Mouse (Mus musculus) hindbrain, embryonic 13.5 days (tissue): ENCODE results near the gene Rnf128. TPM values are rescaled to one million over a fixed set of nuclear protein-coding genes. Genes with fewer than 3 reads are reported as not detected.

Source experiments
- ATAC-seq: fragments of 200-750 bp; cut with Nextera tagmentation; 2 replicates; pipeline ENCODE4 v1.8.0; 2017; ENCODE audit warnings: moderate TSS enrichment; ENCODE audit not compliant: low FRiP score
- H3K27ac ChIP-seq: fragments of 300-500 bp; sonication (generic); 2 replicates; pipeline ENCODE4 v1.5.1; 2015; ENCODE audit warnings: inconsistent platforms, mild to moderate bottlenecking, moderate library complexity
- H3K27me3 ChIP-seq: fragments of 300-500 bp; sonication (generic); 2 replicates; pipeline ENCODE4 v1.6.1; 2015; ENCODE audit warnings: mild to moderate bottlenecking, inconsistent platforms
- H3K36me3 ChIP-seq: fragments of 300-500 bp; sonication (generic); 2 replicates; pipeline ENCODE4 v1.6.1; 2015; ENCODE audit warnings: mild to moderate bottlenecking, inconsistent platforms
- H3K4me1 ChIP-seq: fragments of 300-500 bp; sonication (generic); replicated peaks from 2 replicates; pipeline ENCODE4 v1.6.1; 2015; ENCODE audit warnings: inconsistent platforms
- H3K4me2 ChIP-seq: fragments of 300-500 bp; sonication (generic); 2 replicates; pipeline ENCODE4 v1.6.1; 2015; ENCODE audit warnings: inconsistent platforms, mild to moderate bottlenecking, moderate library complexity
- H3K4me3 ChIP-seq: fragments of 300-500 bp; sonication (generic); 2 replicates; pipeline ENCODE4 v1.5.1; 2015; ENCODE audit warnings: mild to moderate bottlenecking, inconsistent platforms
- H3K9ac ChIP-seq: fragments of 300-500 bp; sonication (generic); 2 replicates; pipeline ENCODE4 v1.6.1; 2015; ENCODE audit warnings: mild to moderate bottlenecking, inconsistent platforms
- H3K9me3 ChIP-seq: fragments of 300-500 bp; sonication (generic); 2 replicates; pipeline ENCODE4 v1.6.1; 2016; ENCODE audit warnings: inconsistent platforms
- WGBS: fragments of 180-500 bp; shearing (Covaris S2); methylation state at CpG from one replicate; pipeline ENCODE4 v1.1.7; 2015; 5-methylcytosine and 5-hydroxymethylcytosine counted together
- polyA plus RNA-seq: library from polyadenylated mRNA; unstranded; fragments of >200 nt; fragmentation: Nextera tagmentation; extraction: Ambion mirVana; gene quantifications from 2 replicates; pipeline ENCODE4 v1.2.1, GENCODE M21; 2015

Gene Rnf128
- 2.1 and 2.4 TPM in 2 replicates for polyA plus RNA-seq

- H3K36me3 ChIP-seq: no peaks in the 10 kb centered on the region
- H3K4me2 ChIP-seq: no peak within 1 kb of the TSS
- no peak within 1 kb of the TSS for H3K27ac ChIP-seq
- no peak within 1 kb of the TSS for H3K4me3 ChIP-seq
- WGBS: 74% methylated on average over 8 of the region's 8 CpGs
- H3K9ac ChIP-seq: no peak within 1 kb of the TSS
- no peaks in the 10 kb centered on the region for H3K4me1 ChIP-seq
- H3K9me3 ChIP-seq: no peaks in the 10 kb centered on the region
- ATAC-seq: no peak
- 0 out of 2 replicates have a peak, but pooled peaks cover 2% of the 10 kb centered on the region for H3K27me3 ChIP-seq
These were observed at the start of gene Rnf128 for GRCm38 (mm10) chrX:139562925-139563461. Gene Rnf128, plus strand, starts transcription at chrX:139563316.

- no peak for ATAC-seq
- Histone ChIP-seq H3K27me3 (0 out of 2 replicates have a peak, but pooled peaks cover 2% of the 10 kb centered on the region), H3K4me1 (no peaks in the 10 kb centered on the region), H3K27ac (no peak overlapping the region), H3K9me3 (no peaks in the 10 kb centered on the region), H3K36me3 (no peaks in the 10 kb centered on the region), H3K4me3 (no peak overlapping the region), H3K4me2 (no peak overlapping the region), H3K9ac (no peak overlapping the region)
- WGBS: 93% methylated on average over 2 of the region's 2 CpGs
These were observed 47.0 kb upstream of the Rnf128 start for GRCm38 (mm10) chrX:139516156-139516555.

- no peak overlapping the region for H3K9ac ChIP-seq
- WGBS: 90% methylated on average over 2 of the region's 2 CpGs
These were observed 43.9 kb upstream of the Rnf128 start for GRCm38 (mm10) chrX:139519251-139519650.

GRCm38 (mm10) chrX:139524303-139525091 is 38.6 kb upstream of the Rnf128 start:
- Histone ChIP-seq H3K4me2 (no peak overlapping the region), H3K4me3 (no peak overlapping the region), H3K27ac (no peak overlapping the region), H3K27me3 (0 out of 2 replicates have a peak, but pooled peaks cover 3% of the 10 kb centered on the region), H3K9me3 (no peaks in the 10 kb centered on the region), H3K9ac (no peak overlapping the region), H3K36me3 (no peaks in the 10 kb centered on the region), H3K4me1 (no peaks in the 10 kb centered on the region)
- ATAC-seq: no peak
- WGBS: 80% methylated on average over 5 of the region's 5 CpGs

More at GRCm38 (mm10) chrX:139519251-139519650, 43.9 kb upstream of the Rnf128 start:
- Histone ChIP-seq H3K27ac (no peak overlapping the region), H3K27me3 (0 out of 2 replicates have a peak, but pooled peaks cover 2% of the 10 kb centered on the region), H3K9me3 (no peaks in the 10 kb centered on the region), H3K4me2 (no peak overlapping the region), H3K36me3 (no peaks in the 10 kb centered on the region), H3K4me1 (no peaks in the 10 kb centered on the region), H3K4me3 (no peak overlapping the region)
- ATAC-seq: no peak

- 91% methylated on average over 2 of the region's 2 CpGs for WGBS
- no peaks in the 10 kb centered on the region for H3K36me3 ChIP-seq
- no peak for ATAC-seq
These were observed 37.4 kb upstream of the Rnf128 start for GRCm38 (mm10) chrX:139525724-139526123.

GRCm38 (mm10) chrX:139526984-139527383 is 36.1 kb upstream of the Rnf128 start:
- Histone ChIP-seq H3K4me1 (no peaks in the 10 kb centered on the region), H3K4me3 (no peak overlapping the region), H3K36me3 (no peaks in the 10 kb centered on the region), H3K9me3 (no peaks in the 10 kb centered on the region), H3K4me2 (no peak overlapping the region), H3K27ac (no peak overlapping the region), H3K9ac (no peak overlapping the region), H3K27me3 (0 out of 2 replicates have a peak, but pooled peaks cover 3% of the 10 kb centered on the region)
- no peak for ATAC-seq
- WGBS: 95% methylated on average over 4 of the region's 4 CpGs

More at GRCm38 (mm10) chrX:139525724-139526123, 37.4 kb upstream of the Rnf128 start:
- H3K9me3 ChIP-seq: no peaks in the 10 kb centered on the region
- 0 out of 2 replicates have a peak, but pooled peaks cover 3% of the 10 kb centered on the region for H3K27me3 ChIP-seq
- H3K4me3 ChIP-seq: no peak overlapping the region
- no peak overlapping the region for H3K4me2 ChIP-seq
- H3K9ac ChIP-seq: no peak overlapping the region
- H3K4me1 ChIP-seq: no peaks in the 10 kb centered on the region
- H3K27ac ChIP-seq: no peak overlapping the region

- Histone ChIP-seq H3K4me1 (no peaks in the 10 kb centered on the region), H3K36me3 (no peaks in the 10 kb centered on the region), H3K4me3 (no peak overlapping the region), H3K9me3 (no peaks in the 10 kb centered on the region), H3K27ac (no peak overlapping the region), H3K9ac (no peak overlapping the region), H3K4me2 (no peak overlapping the region), H3K27me3 (0 out of 2 replicates have a peak, but pooled peaks cover 6% of the 10 kb centered on the region)
- no peak for ATAC-seq
These were observed 33.4 kb upstream of the Rnf128 start for GRCm38 (mm10) chrX:139529678-139530077.

GRCm38 (mm10) chrX:139532293-139532692 is 30.8 kb upstream of the Rnf128 start:
- Histone ChIP-seq H3K9ac (no peak overlapping the region), H3K36me3 (no peaks in the 10 kb centered on the region), H3K4me1 (no peaks in the 10 kb centered on the region), H3K4me2 (no peak overlapping the region), H3K9me3 (no peaks in the 10 kb centered on the region), H3K27me3 (0 out of 2 replicates have a peak, but pooled peaks cover 6% of the 10 kb centered on the region), H3K4me3 (no peak overlapping the region), H3K27ac (no peak overlapping the region)
- WGBS: 77% methylated on average over 4 of the region's 4 CpGs
- no peak for ATAC-seq

GRCm38 (mm10) chrX:139537641-139538397 is 25.3 kb upstream of the Rnf128 start:
- Histone ChIP-seq H3K4me2 (no peak overlapping the region), H3K36me3 (no peaks in the 10 kb centered on the region), H3K4me1 (no peaks in the 10 kb centered on the region), H3K4me3 (no peak overlapping the region), H3K27me3 (0 out of 2 replicates have a peak, but pooled peaks cover 3% of the 10 kb centered on the region), H3K9me3 (no peaks in the 10 kb centered on the region), H3K27ac (no peak overlapping the region), H3K9ac (no peak overlapping the region)
- 80% methylated on average over 5 of the region's 5 CpGs for WGBS
- no peak for ATAC-seq

- ATAC-seq: no peak
- Histone ChIP-seq H3K4me3 (no peak overlapping the region), H3K4me2 (no peak overlapping the region), H3K9me3 (no peaks in the 10 kb centered on the region), H3K36me3 (no peaks in the 10 kb centered on the region), H3K27me3 (no peaks in the 10 kb centered on the region), H3K4me1 (no peaks in the 10 kb centered on the region), H3K27ac (no peak overlapping the region), H3K9ac (no peak overlapping the region)
- 84% methylated on average over 7 of the region's 7 CpGs for WGBS
These were observed 19.4 kb upstream of the Rnf128 start for GRCm38 (mm10) chrX:139543726-139544125.

GRCm38 (mm10) chrX:139550456-139550855 is 12.7 kb upstream of the Rnf128 start:
- Histone ChIP-seq H3K9ac (no peak overlapping the region), H3K36me3 (no peaks in the 10 kb centered on the region), H3K4me2 (no peak overlapping the region), H3K27ac (no peak overlapping the region), H3K4me1 (no peaks in the 10 kb centered on the region), H3K9me3 (no peaks in the 10 kb centered on the region), H3K27me3 (no peaks in the 10 kb centered on the region), H3K4me3 (no peak overlapping the region)
- no peak for ATAC-seq
- 80% methylated on average over 5 of the region's 5 CpGs for WGBS

- Histone ChIP-seq H3K9ac (no peak overlapping the region), H3K4me3 (no peak overlapping the region), H3K4me1 (no peaks in the 10 kb centered on the region), H3K27me3 (no peaks in the 10 kb centered on the region), H3K36me3 (no peaks in the 10 kb centered on the region), H3K27ac (no peak overlapping the region), H3K4me2 (no peak overlapping the region), H3K9me3 (no peaks in the 10 kb centered on the region)
- WGBS: 85% methylated on average over 2 of the region's 2 CpGs
- no peak for ATAC-seq
These were observed 11.0 kb upstream of the Rnf128 start for GRCm38 (mm10) chrX:139552090-139552489.
